Mouse (Mus musculus) spleen, adult 2 months (tissue): ENCODE data around the gene Zfr.

Source experiments
- CTCF ChIP-seq: fragments of 200-500 bp; IDR thresholded peaks from 2 replicates; pipeline ENCODE4 v1.5.1; 2011; ENCODE audit warnings: mild to moderate bottlenecking, inconsistent platforms; ENCODE audit not compliant: insufficient read depth, insufficient read length, insufficient replicate concordance; ENCODE audit errors: extremely low read depth
- POLR2A ChIP-seq: fragments of 200-500 bp; IDR thresholded peaks from 2 replicates; pipeline ENCODE4 v1.6.1; 2011; ENCODE audit warnings: low read depth, low read length, inconsistent platforms

GRCm38 (mm10) chr15:12104827-12105226 is 12.8 kb upstream of the Zfr start:
- TF ChIP-seq POLR2A (no peak), CTCF (no peak)
